Mouse (Mus musculus) G1E (cell line): Measurements from ENCODE around the gene Fstl4. TPM values are rescaled to one million over a fixed set of nuclear protein-coding genes. Genes with fewer than 3 reads are reported as not detected.

Experiments
- ATAC-seq: 2 replicates; pipeline ENCODE4 v1.8.0; 2016; ENCODE audit warnings: mild to moderate bottlenecking; ENCODE audit not compliant: insufficient number of reproducible peaks, poor library complexity, low FRiP score, severe bottlenecking; ENCODE audit errors: extremely low read depth
- DNase-seq: peaks from one replicate; pipeline ENCODE4 v3.0.0; 2012; ENCODE audit warnings: low spot score
- H3K27me3 ChIP-seq: 2 replicates; pipeline ENCODE4 v1.6.1; 2012; ENCODE audit warnings: mild to moderate bottlenecking, low read length, inconsistent platforms; ENCODE audit not compliant: insufficient read depth
- H3K36me3 ChIP-seq: replicated peaks from 2 replicates; pipeline ENCODE3; 2012; ENCODE audit warnings: mild to moderate bottlenecking, inconsistent platforms
- H3K4me1 ChIP-seq: 2 replicates; pipeline ENCODE4 v1.6.1; 2012; ENCODE audit warnings: low read depth, low read length, inconsistent platforms, mixed read lengths; ENCODE audit not compliant: insufficient read depth
- H3K4me3 ChIP-seq: 2 replicates; pipeline ENCODE4 v1.5.1; 2012; ENCODE audit warnings: low read depth, mild to moderate bottlenecking, inconsistent platforms, low read length, moderate library complexity, mixed read lengths
- H3K9me3 ChIP-seq: replicated peaks from 2 replicates; pipeline ENCODE4 v1.6.1; 2012; ENCODE audit warnings: inconsistent platforms
- CTCF ChIP-seq: IDR thresholded peaks from 2 replicates; pipeline ENCODE4 v1.5.1; 2012; ENCODE audit warnings: low read depth, low read length, inconsistent platforms, mixed read lengths
- GATA1 ChIP-seq: IDR thresholded peaks from 2 replicates; pipeline ENCODE4 v1.6.1; 2012; ENCODE audit warnings: borderline replicate concordance, low read length, inconsistent platforms, mixed read lengths
- GATA2 ChIP-seq: IDR thresholded peaks from 2 replicates; pipeline ENCODE4 v1.6.1; 2012; ENCODE audit warnings: low read depth, low read length, inconsistent platforms, borderline replicate concordance
- POLR2AphosphoS5 ChIP-seq: IDR thresholded peaks from 2 replicates; pipeline ENCODE4 v1.6.1; 2012; ENCODE audit warnings: low read depth, low read length, inconsistent platforms; ENCODE audit not compliant: insufficient replicate concordance
- TAL1 ChIP-seq: conservative IDR thresholded peaks from 2 replicates; pipeline ENCODE4 v1.6.1; 2012; ENCODE audit warnings: low read depth, low read length, inconsistent platforms, mixed read lengths
- polyA plus RNA-seq: library from polyadenylated mRNA; stranded (reverse); fragments of >175 nt; gene quantifications from 2 replicates; pipeline ENCODE4 v1.2.3, GENCODE M21; 2012
- total RNA-seq, 2 experiments: library from RNA; stranded (forward) in 1 of 2; stranded (reverse) in 1 of 2; fragments of 200-1000 nt in 1 of 2; fragments of >200 nt in 1 of 2; fragmentation: Nextera tagmentation in 1 of 2; gene quantifications; 2 replicates each; pipeline ENCODE4 v1.2.3; 2014 to 2017

Gene Fstl4
- total and polyA plus RNA-seq, 3 experiments: 0.05 TPM; not detected in 2

DNA sequence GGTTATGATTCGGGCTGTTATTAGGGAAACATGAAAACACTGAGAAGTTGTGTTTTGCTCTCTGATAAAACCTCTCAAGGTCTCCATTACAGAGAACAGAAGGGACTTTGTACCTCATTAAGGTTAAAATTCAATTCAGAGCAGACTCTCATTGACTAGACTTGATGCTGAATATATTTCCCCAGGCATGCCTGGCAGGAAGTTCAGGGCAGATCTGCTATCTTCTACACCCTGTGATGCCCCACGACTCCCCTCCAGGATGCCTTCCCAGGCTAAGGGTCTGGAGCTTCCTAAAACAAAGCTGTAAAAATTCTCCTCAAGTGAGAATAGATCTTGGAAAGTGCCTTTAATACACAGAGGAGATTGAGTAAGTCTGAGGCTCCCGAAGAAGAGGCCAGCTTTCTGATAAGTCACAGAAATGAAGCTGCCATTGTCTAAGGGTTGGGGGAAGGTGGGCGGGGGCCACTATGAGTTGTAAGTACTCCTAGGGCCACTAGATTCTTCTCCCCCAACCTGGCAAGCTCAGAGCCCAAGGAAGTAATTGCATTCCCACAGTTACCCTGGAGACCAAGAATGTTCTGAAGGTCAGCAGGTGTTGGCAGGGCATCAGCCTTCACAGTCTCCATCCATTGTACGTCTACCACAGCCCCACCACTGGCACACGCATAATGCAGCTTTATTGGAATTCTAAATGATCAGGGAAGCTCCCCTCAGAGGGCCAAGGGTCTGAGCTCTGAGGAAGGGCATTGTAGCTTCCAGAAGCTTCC, 345.4 kb downstream of the Fstl4 start:
- ATAC-seq: no peak
- Histone ChIP-seq H3K9me3 (no peaks in the 10 kb centered on the region), H3K4me3 (no peak overlapping the region), H3K36me3 (no peaks in the 10 kb centered on the region), H3K4me1 (no peaks in the 10 kb centered on the region), H3K27me3 (no peaks in the 10 kb centered on the region)
- no peak for DNase-seq
- TF ChIP-seq TAL1 (no peak), POLR2AphosphoS5 (no peak), GATA2 (no peak), CTCF (no peak), GATA1 (no peak)

DNA sequence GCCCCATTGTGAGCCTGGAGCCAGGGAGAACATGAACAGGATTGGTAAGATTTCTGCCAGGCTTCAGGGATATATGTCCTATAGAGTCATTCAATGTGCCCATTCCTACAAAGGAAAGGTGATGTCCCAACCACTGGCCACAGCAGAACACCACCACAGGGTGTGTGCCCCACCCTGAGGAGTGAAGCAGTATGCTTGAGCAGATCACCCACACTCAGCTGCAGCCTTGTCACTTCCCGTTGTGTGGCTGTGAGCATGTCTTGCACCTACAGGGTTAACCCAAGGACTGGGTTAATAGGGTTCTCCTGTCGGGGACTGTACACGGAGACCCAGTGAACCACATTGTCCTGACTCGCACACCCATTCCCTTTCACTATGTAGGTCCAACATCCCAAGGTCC, 351.3 kb downstream of the Fstl4 start:
- no peak for DNase-seq
- Histone ChIP-seq H3K9me3 (no peaks in the 10 kb centered on the region), H3K4me3 (no peak overlapping the region), H3K27me3 (no peaks in the 10 kb centered on the region; the same call in 1 of the 2 replicates), H3K36me3 (no peaks in the 10 kb centered on the region), H3K4me1 (no peaks in the 10 kb centered on the region)
- ATAC-seq: no peak
- no peak for TF ChIP-seq CTCF
- TF ChIP-seq GATA2: no peak
- no peak for TF ChIP-seq TAL1
- no peak for TF ChIP-seq GATA1
- no peak for TF ChIP-seq POLR2AphosphoS5

GRCm38 (mm10) chr11:53116356-53116755, 351.9 kb downstream of the Fstl4 start:
- no peaks in the 10 kb centered on the region for H3K4me1 ChIP-seq
- DNase-seq (no peak), ATAC-seq (no peak)
- no peak for TF ChIP-seq GATA1
- TF ChIP-seq GATA2: no peak
- no peak for TF ChIP-seq POLR2AphosphoS5
- no peak for TF ChIP-seq TAL1
- no peak for TF ChIP-seq CTCF
- no peaks in the 10 kb centered on the region for H3K36me3 ChIP-seq
- H3K27me3 ChIP-seq: no peaks in the 10 kb centered on the region; the same call in 1 of the 2 replicates
- H3K9me3 ChIP-seq: no peaks in the 10 kb centered on the region
- H3K4me3 ChIP-seq: no peak overlapping the region

- DNase-seq: no peak
Observed at GRCm38 (mm10) chr11:53118226-53118965, 354.0 kb downstream of the Fstl4 start.

DNA sequence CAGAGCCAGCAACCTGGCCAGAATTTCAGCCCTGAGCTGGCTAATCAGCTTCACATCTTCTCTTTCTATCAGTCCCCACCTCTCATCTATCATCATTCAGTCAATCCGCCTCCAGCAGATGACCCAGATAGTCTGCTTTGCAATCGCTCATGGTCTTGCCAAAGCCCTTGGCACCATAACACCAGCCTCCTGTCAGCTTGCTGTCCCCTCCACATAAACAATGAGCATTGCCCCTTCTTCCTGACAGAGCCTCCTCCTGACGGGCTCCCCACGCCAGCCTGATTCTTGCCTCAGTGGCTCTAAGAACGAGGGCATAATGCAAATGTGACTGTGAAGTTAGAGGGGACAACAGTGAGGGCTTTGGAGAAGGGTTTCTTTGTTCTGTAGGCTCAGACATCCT, 355.5 kb downstream of the Fstl4 start:
- ATAC-seq (no peak), DNase-seq (no peak)
- Histone ChIP-seq H3K36me3 (no peaks in the 10 kb centered on the region), H3K9me3 (no peaks in the 10 kb centered on the region), H3K27me3 (no peaks in the 10 kb centered on the region; the same call in 1 of the 2 replicates), H3K4me1 (no peaks in the 10 kb centered on the region), H3K4me3 (no peak overlapping the region)
- TF ChIP-seq TAL1 (no peak), GATA2 (no peak), POLR2AphosphoS5 (no peak), CTCF (no peak), GATA1 (no peak)

More at GRCm38 (mm10) chr11:53118226-53118965, 354.0 kb downstream of the Fstl4 start:
- Histone ChIP-seq H3K27me3 (no peaks in the 10 kb centered on the region; the same call in 1 of the 2 replicates), H3K4me3 (no peak overlapping the region), H3K36me3 (no peaks in the 10 kb centered on the region), H3K4me1 (no peaks in the 10 kb centered on the region), H3K9me3 (no peaks in the 10 kb centered on the region)
- ATAC-seq: no peak
- TF ChIP-seq CTCF (no peak), GATA1 (no peak), GATA2 (no peak), TAL1 (no peak), POLR2AphosphoS5 (no peak)

- DNase-seq: no peak
- no peaks in the 10 kb centered on the region for H3K9me3 ChIP-seq
- H3K36me3 ChIP-seq: no peaks in the 10 kb centered on the region
- no peaks in the 10 kb centered on the region; the same call in 1 of the 2 replicates for H3K27me3 ChIP-seq
- no peaks in the 10 kb centered on the region for H3K4me1 ChIP-seq
- no peak for ATAC-seq
- no peak overlapping the region for H3K4me3 ChIP-seq
- TF ChIP-seq GATA1: no peak
- TF ChIP-seq CTCF: no peak
- no peak for TF ChIP-seq POLR2AphosphoS5
- TF ChIP-seq TAL1: no peak
- no peak for TF ChIP-seq GATA2
Observed at GRCm38 (mm10) chr11:53121208-53121607, 356.8 kb downstream of the Fstl4 start.
